Mouse (Mus musculus): ENCODE measurements at regions not wholly inside any gene's neighbourhood (a gene's known extent, or its start where the extent isn't known, plus 50 kb on each side); places are given as distances from the start of the nearest gene placed in this dataset.

- TF ChIP-seq POLR2A (IDR thresholded peaks at IDR 0.05; ENCODE audit: insufficient read depth, low read length) (no peak), CTCF (IDR thresholded peaks at IDR 0.05; ENCODE audit: low read depth, low read length) (no peak)
Observed at GRCm38 (mm10) chr7:64030650-64031049, 91.9 kb upstream of the Klf13 start.

Data from ES-Bruce4 (cell line).